Mouse (Mus musculus) adrenal gland, postnatal 14 days (tissue): ENCODE measurements around the gene Carmil1. TPM values are rescaled to one million over a fixed set of nuclear protein-coding genes. Genes with fewer than 3 reads are reported as not detected.
A peak's percentile ranks its signal among the peaks of the same experiment; 100 is the strongest.
"Not testable (repeated sequence)": the region's sequence is repeated elsewhere in the genome, so short reads cannot be mapped to it uniquely, and the experiment has no call there.

Experiments used
- DNase-seq: peaks from one replicate; pipeline ENCODE4 v3.0.0; 2021; ENCODE audit warnings: mixed read lengths
- total RNA-seq: library from RNA; stranded (reverse); gene quantifications from 2 replicates; pipeline ENCODE4 v1.2.3, GENCODE M21; 2021

Gene Carmil1
- total RNA-seq, 1 experiment from 2014 or later = 33.2 TPM

GRCm38 (mm10) chr13:24152610-24153009 lies 128.0 kb downstream of the Carmil1 start:
- no peak for DNase-seq

- DNase-seq = no peak
These were observed 129.3 kb downstream of the Carmil1 start for GRCm38 (mm10) chr13:24151335-24151734.

- no peak for DNase-seq
These were observed 132.0 kb downstream of the Carmil1 start for GRCm38 (mm10) chr13:24148549-24148948.

- DNase-seq = no peak
These were observed 133.6 kb downstream of the Carmil1 start for GRCm38 (mm10) chr13:24147006-24147405.

GRCm38 (mm10) chr13:24146541-24146940 lies 134.1 kb downstream of the Carmil1 start:
- DNase-seq = no peak

- DNase-seq = no peak
These were observed 135.7 kb downstream of the Carmil1 start for GRCm38 (mm10) chr13:24144858-24145257.

GRCm38 (mm10) chr13:24144141-24144540 lies 136.5 kb downstream of the Carmil1 start:
- DNase-seq = peak; percentile 46

- DNase-seq = no peak
These were observed 143.8 kb downstream of the Carmil1 start for GRCm38 (mm10) chr13:24136836-24137235.

- peak; percentile 57 for DNase-seq
These were observed 145.0 kb downstream of the Carmil1 start for GRCm38 (mm10) chr13:24135282-24136230.

GRCm38 (mm10) chr13:24132866-24133265 lies 147.7 kb downstream of the Carmil1 start:
- no peak for DNase-seq

- DNase-seq = no peak
These were observed 149.3 kb downstream of the Carmil1 start for GRCm38 (mm10) chr13:24131319-24131718.

- no peak for DNase-seq
These were observed 149.9 kb downstream of the Carmil1 start for GRCm38 (mm10) chr13:24130741-24131140.

- no peak for DNase-seq
These were observed 151.9 kb downstream of the Carmil1 start for GRCm38 (mm10) chr13:24128731-24129130.

GRCm38 (mm10) chr13:24125865-24126264 lies 154.7 kb downstream of the Carmil1 start:
- no peak for DNase-seq

- peak; percentile 13 for DNase-seq
These were observed 163.3 kb downstream of the Carmil1 start for GRCm38 (mm10) chr13:24117181-24117812.

- DNase-seq = peak; percentile 54
These were observed 167.8 kb downstream of the Carmil1 start for GRCm38 (mm10) chr13:24112689-24113348.

GRCm38 (mm10) chr13:24110329-24110728 lies 170.3 kb downstream of the Carmil1 start:
- no peak for DNase-seq

GRCm38 (mm10) chr13:24108282-24108681 lies 172.3 kb downstream of the Carmil1 start:
- peak; percentile 9 for DNase-seq

- no peak for DNase-seq
These were observed 173.5 kb downstream of the Carmil1 start for GRCm38 (mm10) chr13:24107058-24107457.

GRCm38 (mm10) chr13:24105838-24106237 lies 174.8 kb downstream of the Carmil1 start:
- no peak for DNase-seq

GRCm38 (mm10) chr13:24105340-24105669 lies 175.3 kb downstream of the Carmil1 start:
- DNase-seq = peak; percentile 26

- DNase-seq = not testable (repeated sequence)
These were observed 175.8 kb downstream of the Carmil1 start for GRCm38 (mm10) chr13:24104611-24105339.
